Mouse (Mus musculus) spleen, postnatal 14 days (tissue): ENCODE measurements around the gene Gm49320.
"Not testable (repeated sequence)": the region's sequence is repeated elsewhere in the genome, so short reads cannot be mapped to it uniquely, and the experiment has no call there.

ENCODE experiments used
- DNase-seq, 2 experiments: peaks; one replicate each; pipeline ENCODE4 v3.0.0; 2021 to 2022; ENCODE audit warnings: low spot score in 2 of 2

Gm49320 gene

DNA sequence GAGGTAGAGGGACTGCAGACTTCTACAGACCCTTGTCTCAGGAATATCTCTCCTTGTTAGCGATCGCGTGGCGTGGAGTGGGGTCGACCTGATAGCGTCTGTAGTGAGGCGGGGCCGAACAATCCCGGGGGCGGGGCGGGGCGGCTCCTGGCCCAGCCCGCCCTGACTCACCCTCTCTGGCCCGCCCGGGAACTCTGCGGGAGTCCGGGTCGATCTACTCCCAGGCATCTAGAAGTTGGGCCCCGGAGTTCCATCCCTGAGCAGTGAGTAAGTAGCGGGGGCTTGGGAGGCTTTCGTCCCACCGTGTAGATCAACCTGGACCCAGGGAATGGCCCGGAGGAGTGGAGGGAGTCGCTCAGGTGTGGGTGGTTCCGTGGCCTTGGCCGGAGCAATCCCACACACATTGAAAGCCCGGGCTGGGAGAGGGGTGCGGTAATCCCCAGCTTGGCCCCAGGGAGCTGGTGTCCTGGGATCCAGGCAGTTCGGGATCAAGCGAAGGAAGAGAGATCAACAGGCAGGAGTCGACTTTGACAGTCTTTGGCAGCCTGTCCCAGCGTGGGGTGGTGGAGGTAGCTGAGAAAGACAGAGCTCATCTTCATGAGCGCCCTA lies 11.8 kb upstream of the Gm49320 start, which contains the start of gene Lrrc8e:
TSS of gene Lrrc8e (plus strand) at position 89 of the 609 bp plus-strand sequence.
- DNase-seq: no peak

DNA sequence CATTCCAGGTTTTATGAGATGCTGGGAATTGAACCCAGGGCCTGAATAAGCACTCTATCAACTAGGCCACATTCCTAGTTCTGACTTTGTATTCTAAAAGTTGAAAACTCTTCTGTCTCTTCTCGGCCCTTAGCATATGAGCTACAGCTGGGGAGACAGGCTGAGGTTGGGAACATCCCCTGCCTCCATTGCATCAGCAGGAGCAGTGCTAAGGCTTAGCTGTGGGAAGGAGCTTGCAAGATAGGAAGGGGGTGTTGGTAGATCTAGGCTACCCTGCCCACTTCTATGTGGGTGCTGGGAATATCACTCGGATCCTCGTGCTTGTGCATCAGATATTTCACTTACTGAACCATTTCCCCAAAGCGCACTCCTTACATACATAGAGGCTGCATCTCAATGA lies 10.7 kb upstream of the Gm49320 start:
- no peak for DNase-seq

DNA sequence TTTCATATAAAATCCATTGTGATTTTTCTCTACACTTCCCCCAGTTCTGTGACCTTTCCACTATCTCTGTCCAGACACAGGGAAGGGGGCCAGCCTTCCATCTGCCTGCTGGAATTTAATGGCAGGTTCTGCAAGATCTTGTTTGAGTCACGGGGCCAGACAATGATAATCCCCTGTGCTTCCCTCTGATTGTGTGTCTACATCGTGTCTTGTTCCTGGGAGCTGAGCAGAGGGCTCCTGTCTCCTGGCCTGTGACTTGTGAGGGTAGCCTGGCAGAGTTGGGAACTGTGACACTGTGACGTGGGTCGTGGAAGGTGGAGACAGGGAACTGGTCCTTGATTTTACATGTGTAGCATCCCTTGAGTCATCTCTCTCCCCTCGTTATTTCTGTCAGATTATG lies 8.9 kb upstream of the Gm49320 start:
- DNase-seq: no peak

DNA sequence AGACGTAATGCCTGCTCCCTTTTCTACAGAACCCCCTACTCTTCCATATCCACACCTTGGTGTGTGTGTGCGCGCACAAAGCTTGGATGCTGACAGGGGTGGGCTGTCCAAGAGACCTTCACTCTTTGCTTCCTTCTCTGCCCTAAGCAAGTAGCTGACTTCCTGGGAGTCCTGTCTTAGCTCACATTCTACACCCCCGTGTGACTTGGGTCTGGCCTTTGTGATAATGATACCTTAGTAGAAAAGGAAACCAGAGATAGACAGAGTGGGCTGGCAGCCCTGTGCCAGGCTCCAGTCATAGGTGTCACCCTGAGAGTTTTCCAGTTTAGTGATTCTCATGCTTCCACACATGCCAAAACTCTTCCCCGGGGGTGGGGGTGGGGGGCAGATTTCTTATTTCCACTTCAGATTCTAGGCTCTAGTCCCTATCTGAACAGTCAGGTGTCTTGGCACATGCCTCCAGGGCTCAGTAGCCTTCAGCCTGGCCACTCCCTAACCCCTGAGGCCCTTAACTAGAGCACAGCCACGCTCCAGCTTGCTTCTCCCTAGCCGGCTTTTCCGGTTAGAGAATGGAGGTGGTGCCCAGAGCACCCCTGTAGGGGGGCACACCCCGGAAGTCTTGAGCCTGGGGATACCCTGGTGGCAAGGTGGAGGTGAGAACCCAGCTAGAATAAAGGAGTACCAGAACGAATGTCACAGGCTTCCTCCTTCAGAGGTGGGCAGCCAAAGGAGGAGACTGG lies 7.9 kb upstream of the Gm49320 start:
- DNase-seq: no peak

DNA sequence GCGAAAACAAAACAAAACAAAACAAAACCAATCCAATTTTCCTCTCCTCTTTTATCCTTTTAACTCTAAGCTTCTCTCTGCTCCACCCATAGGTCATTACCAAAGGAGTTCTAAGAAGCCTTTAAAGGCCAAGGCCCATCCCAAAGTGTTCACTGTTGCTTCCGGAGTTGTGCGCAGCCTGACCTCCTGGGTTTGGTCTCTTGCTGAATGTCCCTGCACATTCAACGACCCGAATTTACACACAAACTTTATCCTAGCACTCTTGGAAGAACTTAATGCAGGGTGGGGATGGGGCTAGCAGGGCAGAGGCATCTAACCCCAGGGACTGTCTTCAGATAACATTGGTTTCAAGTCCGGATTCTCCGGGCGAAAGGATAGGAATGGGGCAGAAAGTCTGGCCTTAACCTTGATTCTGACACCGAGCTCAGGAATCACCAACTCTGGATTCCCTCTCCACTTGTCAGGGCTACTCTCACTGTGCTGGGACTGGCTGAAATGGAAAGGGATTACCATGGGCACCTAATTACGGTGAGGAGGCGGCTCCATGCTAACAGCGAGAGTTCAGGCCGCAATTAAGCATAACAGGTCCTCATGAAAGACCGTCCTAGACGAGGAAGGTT lies 741 bp upstream of the Gm49320 start:
- DNase-seq: no peak

DNA sequence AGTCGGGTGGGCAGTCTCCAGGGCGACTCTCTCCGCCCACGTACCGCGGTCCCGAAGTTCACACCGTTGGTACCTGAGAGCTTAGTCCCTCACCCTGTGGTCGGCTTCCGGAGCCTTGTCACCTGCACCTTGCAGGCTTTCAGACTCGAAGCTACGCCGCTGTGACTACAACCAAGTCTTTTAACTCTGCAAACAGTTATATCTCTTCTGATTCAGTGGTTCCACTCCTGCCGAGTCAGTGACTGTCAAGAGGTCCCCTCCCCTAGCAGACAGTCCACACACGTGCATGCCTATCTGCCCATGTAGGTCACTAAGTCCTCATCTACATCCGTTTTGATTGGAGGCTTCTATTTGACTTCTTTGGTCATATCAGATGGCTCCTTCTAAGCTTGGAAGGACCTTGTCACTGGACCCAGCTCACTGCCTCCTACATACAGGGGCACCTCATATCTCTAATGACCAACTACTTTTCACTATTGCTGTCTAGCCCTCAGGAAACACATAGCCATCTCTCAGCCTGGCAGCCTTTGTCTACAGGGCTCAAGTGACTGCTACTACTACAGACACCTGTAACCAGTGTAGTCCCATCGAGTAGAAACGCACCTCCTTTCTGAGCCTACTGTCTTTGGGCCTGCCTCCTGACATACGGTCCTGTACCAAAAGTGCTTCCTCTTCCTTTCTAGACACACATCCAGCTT lies 677 bp downstream of the Gm49320 start:
- no peak for DNase-seq

DNA sequence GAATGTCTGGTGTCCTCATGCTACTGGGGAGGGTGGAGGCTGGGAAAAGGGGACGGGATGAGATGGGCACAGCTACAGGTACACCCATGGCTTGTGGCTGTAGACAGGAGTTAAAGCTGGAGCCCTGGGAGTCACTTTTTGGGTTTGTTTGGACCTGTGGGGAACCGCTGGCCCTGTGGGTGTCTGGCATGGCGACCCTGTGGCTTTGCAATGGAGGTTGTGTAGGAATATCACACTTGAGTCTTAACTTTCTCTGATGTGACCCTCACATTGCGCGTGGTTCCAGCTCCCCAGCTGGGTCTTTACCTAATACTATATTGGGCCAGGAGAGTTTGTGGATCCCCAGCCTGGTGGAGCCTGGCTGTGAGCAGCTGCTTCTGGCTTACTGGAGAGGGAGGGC lies 6.4 kb downstream of the Gm49320 start:
- no peak for DNase-seq

DNA sequence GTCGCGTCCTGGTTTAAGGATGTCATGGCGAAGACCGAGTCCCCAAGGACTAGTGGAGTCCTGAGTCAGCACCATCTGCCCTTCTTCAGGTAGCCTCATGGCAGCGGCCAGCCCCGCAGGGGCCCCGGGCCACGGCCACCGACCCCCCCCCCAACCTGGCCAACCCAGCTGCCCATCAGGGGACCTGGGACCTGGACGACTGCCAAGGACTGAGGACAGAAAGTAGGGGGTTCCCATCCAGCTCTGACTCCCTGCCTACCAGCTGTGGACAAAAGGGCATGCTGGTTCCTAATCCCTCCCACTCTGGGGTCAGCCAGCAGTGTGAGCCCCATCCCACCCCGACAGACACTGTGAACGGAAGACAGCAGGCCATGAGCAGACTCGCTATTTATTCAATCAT lies 7.1 kb downstream of the Gm49320 start:
- DNase-seq: no peak

DNA sequence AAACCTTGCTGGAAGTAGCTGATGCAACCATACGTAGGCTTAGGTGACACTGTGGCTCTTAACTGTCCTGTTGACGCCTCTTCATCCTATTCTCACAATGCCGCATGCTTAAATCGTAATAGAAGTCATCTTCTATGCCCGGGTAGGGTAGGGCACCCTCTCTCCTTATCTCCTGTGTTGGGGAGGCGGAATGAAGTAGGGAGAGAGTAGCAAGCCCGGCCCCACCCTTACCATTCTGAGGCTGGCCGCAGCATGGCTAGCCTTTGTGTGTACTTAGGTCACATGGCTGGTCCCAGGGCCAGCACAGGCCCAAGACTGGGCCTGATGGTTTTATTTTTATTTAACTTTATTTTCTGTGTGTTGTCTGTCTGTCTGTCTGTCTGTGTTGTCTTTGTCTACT lies 8.6 kb downstream of the Gm49320 start:
- DNase-seq: no peak

DNA sequence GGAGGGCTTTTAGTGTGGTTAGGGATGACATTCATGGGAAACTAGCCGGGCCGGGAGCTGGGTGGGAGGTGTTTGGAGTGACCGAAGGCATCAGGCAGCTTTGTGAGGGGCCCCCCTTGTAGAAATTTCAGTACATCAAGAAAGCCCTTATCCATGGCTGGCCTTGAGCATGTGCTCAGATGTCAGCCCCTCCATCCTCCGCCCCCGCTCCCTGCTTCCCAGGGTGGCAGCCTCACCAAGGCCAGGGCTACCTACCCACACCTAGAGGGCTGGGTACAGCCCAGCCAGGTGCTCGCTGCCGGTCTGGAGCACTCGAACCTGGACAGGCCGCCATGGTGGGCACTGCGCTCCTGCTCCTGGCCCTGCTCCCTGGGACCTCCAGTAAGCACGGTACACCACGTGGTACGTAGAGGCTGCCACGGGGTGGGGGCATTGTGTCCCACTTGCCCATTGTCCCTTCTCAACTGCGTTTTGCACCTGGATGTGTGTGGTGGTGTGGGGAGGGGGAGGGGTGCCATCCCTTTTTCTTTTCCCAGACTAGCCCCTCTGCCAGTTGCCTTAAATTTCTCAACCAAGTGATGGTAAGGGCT lies 9.4 kb downstream of the Gm49320 start, which contains the start of gene Tgfbr3l:
TSS of gene Tgfbr3l (plus strand) at position 264 of the 590 bp plus-strand sequence.
- no peak for DNase-seq

DNA sequence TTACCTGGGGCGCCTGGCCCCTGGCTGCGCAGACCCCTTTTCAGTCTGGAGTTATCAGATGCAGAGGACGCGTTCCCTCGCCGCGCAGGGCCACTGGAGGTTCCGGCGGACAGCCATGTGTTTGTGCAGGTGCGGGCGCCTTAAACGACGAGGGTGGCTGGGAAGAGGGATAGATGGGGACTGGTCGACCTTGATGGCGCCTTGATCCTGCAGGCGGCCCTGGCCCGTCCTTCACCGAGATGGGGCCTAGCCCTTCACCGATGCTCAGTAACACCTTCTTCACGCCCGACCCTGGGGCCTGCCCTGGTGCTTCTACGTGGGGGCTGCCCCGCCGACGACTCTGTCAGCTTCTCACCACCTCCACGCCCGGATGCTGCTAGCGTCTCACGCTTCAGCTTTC lies 10.5 kb downstream of the Gm49320 start:
- DNase-seq: no peak

DNA sequence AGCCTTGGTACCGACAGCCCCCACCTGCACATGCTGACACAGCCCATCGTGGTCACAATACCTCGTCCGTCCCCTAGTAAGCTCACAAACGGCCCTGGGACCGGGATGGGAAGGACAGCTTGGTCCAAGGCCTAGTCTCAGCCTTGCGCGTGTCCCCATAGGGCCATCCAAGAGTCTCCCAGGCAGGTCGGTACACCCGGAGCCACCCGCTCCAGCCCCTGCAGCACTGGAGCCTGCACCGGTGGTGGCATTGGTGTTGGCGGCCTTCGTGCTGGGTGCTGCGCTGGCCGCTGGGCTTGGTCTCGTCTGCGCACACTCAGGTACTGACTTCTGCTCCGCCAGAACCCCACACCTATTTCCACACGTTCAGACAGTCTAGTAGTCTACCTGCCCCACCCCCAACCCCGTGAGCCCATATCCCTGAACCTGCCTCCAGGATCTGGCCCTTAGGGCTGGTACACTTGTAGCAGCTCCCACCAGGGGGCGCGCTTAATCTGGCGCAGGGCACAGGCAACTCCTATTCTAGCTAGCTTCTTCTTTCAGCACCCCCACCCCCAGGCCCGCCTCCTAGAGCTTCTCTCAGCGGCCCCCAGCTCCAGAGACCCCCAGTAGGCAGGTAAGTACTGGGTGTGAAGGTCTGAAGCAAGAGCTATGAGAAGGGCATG lies 11.8 kb downstream of the Gm49320 start:
- peak; percentile 60 to 81 for DNase-seq

DNA sequence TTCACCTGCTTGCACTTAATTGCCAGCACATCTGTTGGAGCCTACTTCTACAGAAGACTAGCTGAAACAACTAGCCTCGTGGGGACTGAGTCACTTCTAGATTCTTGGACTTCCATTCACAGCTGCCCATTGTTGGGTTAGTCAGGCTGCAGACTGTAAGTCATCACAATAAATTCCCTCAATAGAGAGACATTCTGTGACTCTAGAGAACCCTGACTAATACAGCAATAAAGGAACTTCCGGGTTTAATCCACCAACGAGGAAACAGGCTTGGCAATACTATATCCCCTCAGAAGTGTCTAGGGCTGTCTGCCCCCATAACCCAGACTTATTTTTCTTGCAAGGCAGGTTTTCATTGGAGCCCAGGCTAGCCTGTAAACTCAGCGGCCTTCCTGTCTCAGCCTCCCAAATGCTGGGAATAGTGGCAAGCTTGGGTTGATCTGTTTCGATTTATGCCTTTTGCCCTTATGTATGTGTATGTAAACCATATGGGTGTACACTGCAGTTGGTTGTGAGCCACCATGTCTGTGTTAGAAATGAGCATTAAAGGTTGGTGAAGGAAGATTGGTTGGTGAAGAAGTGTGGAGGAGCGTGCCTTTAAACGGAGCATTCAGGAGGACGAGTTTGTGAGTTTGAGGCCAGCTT lies 13.6 kb downstream of the Gm49320 start:
- no peak for DNase-seq

DNA sequence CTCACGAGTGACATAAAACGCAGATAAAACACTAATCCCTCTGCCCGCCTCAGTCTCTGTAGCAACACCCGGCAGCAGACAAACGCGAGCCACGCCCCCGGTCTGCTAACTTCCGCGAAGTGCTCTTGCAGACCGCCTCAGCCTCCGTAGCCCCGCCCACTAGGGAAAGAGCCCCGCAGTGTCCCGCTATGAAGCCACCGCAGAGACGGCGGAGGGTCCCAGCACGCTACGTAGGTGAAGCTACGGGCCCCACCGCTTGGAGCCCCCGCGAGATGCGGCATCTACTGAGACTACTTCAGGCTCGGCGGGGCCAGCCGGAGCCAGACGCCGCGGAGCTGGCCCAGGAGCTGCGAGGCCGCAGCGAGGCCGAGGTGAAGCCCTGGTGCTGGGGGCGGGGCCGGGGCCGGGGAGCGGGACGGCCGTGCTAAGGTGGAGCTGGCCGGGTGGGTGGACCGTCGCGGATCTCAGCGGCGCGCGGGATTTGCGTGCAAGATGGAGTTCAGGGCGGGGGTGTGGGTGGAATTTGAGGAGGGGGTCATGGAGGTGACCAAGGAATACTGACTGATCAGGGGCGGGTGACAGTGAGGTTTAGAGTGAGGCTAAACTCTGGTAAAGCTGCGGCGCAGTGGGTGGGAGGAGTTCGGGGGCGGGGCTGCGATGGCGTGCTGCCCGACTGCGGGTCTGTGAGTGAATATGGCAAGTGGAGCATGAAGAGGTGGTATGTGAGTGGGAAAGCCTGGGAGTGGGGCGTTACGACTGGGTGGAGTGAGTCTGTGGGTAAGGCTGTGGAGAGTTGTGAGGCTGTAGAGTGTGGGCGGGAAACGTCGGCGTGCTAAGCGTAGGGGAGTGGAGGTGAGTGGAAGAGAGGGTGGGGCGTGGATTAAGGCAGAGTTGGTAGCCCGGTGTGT lies 14.5 kb downstream of the Gm49320 start, which contains the start of gene Snapc2:
TSS of gene Snapc2 (plus strand) at position 147 of the 908 bp plus-strand sequence.
- DNase-seq: peak; percentile 91 to 94

DNA sequence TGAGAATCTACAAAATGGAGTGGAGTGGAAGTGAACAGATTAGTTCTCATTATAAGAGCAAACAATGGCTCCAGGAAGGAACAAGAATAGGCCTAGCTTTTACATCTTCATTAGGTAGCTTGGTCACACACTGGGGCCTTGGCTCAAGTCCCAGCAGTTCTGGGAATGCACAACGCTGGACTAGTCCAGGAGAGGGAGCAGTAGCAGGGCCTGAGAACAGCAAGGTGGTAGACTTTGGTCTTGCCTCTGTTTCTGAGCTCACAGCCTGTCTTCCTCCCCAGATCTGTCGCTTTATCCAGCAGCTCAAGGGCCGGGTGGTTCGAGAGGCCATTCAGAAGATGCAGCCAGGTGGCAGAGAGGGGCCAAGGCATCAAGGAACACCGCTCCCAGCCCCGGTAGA lies 15.3 kb downstream of the Gm49320 start:
- no peak for DNase-seq

DNA sequence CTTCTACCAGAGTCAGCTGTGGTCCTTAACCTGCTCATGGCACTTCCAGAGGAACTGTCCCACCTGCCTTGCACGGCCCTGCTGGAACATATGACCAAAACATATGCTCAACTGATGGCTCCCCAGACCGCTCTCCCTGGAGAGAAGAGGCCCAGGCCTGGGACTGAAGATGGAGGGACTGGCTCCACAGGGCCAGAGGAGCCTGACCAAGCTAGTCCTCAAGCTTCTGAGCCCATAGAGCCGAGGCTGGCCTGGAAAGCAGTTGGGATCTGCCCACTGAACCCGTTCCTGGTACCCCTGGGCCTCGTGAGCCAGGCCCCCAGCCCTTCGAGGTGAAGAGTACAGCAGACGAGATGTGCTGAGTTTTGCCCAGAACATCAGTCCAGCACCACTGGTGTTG lies 16.8 kb downstream of the Gm49320 start:
- DNase-seq: not testable (repeated sequence)

DNA sequence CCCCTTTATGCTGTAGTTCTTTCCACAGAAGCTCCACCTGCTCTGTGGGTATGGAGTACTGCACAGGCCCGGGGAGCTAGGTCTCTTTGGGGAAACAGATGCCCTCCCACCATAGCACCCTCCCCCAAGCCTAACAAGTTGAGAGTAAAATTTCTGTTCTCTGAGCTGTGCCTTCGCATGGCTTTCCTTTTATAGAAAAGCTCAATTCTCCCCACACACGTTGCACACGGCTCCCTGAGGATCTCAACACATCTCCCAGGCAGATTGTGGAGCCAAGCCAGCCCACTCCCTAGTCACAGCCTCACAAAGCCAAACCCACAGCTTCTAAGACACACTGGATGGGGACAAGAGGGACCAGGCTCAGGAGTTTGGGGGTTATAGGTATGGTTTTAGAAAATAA lies 18.2 kb downstream of the Gm49320 start:
- DNase-seq: no peak

DNA sequence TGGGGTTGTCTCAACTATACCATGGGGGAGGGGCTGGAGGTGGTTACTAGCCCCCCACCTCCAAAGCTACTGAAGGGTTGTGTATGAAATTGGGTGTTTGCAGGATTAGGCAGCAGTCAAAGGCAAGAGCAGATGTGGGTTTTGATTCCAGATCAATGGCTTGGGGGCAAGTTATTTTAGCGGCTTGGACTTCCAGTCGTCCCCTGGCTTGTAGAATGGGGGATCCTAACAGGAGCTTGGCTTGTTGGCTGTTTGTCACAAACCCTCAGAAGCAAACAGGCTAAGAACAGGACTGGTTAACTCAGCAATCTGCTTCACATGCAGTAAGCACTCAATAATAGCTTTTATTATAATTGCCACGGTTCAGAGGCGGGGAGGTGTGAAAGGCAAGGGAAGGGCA lies 18.7 kb downstream of the Gm49320 start:
- no peak for DNase-seq

DNA sequence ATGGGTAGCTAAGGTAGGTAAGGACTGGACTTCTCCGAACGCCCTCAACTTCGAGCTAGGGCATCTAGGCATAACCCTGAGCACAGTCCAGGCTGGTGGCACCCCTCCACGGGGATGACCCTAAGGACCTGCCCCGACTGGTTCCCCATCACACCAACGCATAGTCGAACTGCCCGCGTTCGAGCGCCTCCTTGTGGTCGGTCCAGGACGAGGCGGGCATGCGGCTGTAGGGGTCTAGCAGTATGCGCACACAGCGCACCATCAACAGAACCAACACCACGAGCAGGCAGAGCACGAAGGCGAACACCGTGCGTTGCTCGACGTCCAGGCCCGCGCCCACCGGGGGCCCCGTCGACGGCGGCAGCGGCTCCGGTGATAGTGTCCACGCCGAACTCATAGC lies 19.6 kb downstream of the Gm49320 start:
- peak; percentile 65 to 81 for DNase-seq

DNA sequence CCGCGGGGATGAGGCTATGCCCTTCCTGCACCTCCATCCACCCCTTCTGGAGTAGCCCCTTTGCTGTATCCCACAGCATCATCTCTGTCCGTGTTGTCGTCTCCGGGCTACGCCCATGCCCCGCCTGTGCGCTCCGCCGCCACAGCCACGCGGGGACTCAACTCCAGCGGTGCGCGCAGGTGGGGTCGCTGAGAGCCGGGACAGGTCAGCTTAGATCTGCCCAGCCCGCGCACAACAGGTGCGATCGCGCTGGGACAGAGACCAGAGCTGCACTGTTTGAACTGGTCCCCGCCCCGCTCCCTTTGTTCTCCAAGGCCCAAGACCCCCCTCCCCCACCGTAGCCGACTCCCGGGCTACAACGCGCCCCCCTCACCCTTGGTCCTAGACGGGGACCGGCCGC lies 20.0 kb downstream of the Gm49320 start:
- DNase-seq: peak in 1 of 2 experiments; percentile 28
